Mouse (Mus musculus) thymus, postnatal 14 days (tissue): ENCODE measurements around the gene Kat2a.

ENCODE experiments used
- DNase-seq: peaks from one replicate; pipeline ENCODE4 v3.0.0; 2021

Gene Kat2a

DNA sequence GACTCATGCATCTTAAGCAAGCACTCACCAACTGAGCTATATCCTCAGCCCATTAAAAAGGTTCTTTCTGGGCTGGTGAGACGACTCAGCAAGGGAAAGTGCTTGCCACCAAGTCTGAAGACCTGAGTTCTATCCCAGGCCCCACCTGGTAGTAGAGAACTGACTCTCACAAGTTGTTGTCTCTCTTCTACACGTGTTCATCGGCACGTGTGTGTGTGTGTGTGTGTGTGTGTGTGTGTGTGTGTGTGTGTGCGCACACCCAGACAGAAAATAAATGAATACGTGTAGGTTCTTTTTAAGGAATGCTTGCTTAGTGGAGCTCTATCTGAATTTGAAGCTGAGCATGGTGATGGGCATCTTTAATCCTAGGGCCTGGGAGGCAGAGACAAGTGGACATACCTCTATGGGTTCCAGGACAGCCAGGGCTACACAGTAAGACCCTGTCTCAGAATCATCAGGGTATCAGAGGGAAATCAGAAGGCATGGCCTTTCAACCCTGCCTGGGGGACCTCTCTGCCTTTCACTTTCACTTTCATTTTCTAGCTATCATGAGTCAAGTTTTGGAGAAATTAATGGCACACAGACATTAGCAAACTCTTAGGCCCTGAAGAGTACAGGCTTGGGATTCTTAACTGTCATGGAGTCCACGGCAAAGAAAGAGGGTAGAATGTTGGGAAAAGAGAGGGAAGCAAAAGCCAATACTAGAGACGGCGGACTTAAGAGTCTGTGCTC, 23.0 kb upstream of the Kat2a start:
- no peak for DNase-seq

DNA sequence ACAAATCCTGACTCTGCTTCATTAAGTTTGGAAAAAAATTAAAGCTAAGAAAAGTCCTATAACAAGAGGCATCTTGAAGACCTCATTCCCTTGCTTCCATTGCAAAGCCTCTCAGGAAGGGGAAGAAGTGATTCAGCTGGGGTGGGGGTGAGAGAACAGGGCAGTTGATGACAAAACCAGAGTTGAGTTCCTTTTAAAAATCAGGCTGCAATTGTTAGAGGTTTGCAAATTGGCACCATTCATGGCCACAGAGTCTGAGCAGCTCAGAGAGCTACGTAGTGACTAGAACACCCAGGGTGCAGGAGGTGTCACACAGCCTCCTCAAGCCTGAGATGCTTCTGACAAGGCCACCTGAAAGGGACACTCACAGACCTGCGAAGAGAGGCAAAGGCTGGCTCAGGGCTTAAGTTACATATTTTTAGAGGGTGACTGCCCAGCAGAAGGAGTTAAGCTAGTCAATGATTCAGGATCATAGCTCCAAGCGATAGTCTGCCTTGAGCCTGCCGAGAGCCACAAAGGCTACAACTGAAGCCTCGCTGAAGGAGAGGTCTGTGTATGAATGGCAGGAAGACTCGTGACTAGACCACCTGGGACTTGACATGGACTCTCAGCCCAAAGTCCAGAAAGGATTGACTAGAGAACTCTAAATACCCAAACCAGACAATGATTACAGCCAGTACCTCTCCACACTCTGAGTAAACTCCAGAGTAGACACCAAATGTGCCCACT, 18.4 kb upstream of the Kat2a start:
- no peak for DNase-seq

DNA sequence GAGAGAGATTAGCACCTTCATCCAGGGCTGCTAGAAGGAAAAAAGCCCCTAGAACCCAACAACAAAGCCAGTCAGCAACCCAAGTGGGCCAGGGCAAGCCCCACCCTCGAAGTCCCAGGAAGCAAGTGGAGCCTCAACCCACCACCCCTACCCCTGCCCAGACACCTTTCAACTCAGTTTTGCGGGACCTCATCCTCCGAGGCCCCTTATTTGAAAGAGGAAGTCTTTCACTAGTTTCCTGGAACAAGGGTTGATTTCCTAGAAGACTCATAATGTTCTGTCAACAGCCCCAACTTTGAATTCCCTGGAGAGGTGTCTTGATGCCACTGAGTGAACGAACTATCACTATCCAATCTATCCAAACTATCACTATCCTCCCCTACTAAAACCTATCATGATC, 17.7 kb upstream of the Kat2a start:
- DNase-seq: no peak

DNA sequence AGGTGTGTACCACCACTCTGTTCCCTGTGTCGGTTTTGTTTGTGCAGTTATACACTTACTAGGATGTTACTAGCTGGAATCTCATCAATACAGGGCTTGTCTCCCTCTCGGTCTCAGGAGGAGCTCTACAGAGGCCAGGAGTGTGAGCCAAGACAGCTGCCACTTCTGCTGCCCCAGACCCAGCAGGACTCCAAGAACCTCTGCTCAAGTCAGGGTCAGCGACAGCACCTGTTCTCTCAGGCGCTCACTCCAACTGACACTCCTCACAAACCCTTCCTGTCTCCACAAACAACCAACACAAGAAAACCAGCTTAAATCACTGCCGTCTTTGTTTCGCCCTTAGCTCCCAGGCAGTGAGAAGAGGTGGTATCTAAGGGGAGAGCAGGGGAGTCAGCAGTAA, 16.3 kb upstream of the Kat2a start:
- DNase-seq: no peak

DNA sequence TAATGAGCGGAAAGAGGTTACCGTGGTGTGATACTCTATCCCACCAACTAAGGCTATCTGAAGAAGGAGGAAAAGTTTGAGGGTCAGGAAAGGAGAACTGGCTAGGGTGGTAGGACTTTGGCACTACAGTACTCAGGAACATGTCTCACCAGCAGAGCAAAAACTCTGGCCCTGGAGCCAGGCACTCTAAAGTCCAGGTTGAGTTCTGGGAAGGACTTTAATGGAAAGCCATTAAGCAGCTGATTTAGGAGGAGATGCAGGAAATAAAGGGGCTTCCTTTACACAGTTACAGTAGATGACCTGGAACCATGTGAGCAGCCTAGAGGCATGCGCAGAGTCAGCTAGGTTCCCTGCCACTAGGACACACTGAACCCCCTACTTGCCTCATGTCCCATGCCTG, 14.9 kb upstream of the Kat2a start:
- no peak for DNase-seq

DNA sequence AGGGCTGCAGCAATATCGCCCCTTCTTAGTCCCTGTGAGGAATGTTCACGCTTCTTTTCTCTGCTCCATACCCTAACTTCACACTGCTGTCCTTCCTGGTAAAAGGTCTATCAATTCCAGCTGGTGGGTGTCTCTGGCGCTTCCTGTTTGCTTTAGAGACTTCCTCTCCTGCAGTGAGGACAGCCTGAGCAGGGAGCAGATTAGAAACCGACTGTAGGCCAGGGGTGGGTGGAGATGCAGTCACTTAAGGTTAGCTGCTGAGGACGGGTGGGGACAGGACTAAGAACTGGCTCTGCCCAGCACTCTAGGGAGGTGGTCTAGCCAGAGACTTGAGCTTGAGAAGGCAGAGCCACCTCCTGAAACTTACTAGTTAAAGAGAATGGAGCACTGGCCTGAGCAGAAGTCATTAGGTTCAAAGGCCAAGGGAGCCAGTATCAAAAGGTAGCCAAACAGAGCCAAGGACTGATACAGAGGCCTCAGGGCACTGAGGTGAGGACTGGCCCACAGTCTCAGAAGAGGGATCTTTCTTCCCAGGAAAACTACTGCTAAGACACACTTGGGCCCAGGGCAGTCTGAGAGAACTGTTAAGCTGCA, 12.8 kb upstream of the Kat2a start:
- no peak for DNase-seq

DNA sequence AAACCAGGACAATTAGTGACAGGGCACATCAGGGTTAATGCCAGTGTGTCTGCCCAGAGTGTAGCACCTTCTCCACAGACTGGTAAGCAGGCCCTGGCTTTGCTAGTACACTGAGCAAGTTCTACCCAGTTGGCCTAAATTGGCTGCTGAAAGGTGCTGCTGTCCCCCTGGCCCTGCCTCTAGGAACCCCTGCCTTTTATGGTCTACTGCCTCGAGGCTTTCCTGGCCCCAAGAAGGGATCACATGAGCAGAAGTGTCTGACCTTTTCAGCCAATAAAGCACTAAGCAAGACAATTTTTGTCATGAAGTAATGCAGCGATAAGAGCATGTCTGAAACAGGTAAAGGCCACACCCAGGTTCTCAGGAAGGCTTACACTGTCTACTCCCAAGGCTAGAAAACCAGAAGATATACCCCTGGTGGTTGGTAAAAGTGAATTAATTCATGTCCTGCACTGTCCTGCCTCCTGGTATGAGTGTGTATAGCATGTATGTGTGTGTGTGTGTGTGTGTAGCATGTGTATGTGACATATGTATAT, 10.3 kb upstream of the Kat2a start:
- DNase-seq: no peak

DNA sequence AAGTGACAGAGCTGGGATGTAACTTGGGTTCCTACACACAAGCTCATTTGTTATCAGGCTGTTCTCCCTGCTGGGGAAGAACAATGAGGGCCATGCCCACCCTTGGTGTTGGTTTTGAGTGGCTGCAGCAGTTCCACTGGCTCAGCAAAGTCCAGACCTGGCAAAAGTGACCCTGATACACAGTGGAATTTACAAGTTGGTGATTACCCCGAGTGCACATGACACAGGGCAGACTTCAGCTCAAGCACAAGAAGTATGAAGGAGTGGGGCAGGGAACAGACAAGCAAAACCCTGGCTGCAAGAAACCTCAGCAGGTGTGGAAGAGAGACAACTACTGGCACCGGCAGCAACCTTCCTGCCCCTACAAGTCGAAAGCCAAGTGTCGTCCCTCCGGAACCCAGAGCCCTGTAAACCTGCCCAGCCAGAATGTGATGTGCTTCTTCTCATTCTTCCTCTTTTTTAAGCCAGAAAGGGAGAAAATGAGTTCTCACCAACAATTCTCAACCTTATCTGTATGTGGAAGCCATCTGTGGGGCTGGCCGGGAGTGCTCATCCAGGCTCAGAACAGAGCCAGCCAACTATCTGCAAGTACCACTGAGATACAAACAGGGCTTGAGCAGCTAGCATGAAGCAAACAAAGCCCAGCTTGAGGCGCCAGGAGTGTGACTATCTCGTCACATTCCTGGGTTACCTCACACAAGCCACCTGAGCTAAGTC, 9.7 kb upstream of the Kat2a start:
- no peak for DNase-seq

DNA sequence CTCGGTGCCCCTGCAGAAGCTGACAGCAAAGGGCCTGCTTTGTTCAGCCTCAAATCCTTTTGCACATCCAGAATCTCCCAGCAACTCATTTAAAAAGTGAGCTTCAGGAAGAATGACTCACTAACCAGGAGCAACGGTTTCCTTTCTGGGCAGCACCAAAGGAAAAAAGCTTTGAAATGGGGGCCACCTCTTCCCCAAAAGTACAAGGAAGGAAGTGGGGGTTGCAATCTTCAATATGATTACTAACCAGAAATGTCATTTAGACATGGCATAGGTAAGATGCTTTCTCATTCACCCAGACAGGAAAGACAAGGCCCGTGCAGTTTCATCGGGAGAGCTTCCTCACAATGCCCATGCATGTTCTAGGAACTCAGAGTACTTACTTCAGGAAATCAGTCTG, 9.0 kb upstream of the Kat2a start:
- DNase-seq: no peak

DNA sequence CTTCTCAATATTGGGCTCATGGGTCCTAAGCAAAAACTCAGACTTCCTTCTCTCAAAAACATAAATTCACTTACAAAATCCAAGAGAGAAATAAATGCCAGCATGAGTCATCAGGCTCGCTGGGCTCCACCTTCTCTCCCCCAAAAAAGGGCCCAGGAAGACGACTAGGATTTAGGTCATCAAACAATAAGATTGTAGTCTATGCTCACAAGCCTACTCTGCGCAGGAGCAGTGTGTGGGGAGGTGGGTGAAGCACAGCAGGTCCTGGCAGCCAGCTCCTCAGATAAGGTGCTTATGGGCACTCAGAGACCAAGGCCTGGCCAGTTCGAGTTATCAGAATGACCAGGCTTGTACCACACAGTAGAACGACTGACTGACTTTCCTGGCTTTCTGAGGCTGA, 8.1 kb upstream of the Kat2a start:
- no peak for DNase-seq

DNA sequence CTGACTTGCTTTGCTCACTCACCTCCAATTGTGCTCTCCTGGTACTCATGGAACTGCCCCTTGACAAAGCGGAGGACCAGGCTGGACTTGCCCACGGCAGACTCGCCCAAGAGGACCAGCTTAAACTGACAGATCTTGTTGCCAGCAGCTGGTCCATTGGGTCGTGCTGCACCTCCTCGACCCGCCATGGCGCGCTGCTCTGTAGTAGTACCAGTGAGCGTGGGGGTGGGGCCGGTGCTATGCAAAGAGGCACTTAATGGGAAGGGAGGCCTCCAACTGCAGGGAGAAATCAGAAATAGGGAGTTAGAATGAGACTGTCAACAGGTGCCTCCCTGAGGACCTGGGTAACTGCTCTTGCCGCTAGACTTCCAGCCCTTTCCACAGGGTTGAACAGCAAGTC, 7.6 kb upstream of the Kat2a start:
- DNase-seq: no peak

DNA sequence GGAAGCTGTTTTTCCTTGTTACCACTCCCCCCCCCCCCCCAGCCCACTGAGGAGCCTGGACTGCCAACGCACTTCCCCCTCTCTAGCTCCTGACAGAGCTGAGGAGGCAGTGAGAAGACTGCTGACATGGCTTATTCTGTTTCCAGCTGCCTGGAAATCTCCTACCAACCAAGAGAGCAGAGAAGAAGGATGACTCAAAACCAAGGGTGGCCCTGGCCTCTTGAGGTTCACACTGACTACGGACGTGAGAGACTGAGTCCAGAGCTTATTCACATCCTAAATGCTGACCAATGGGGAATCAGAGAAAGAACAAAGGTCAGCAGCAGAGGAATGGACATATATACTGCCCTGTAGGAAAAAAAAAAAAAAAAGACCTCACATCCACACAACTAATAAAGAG, 7.0 kb upstream of the Kat2a start:
- no peak for DNase-seq

DNA sequence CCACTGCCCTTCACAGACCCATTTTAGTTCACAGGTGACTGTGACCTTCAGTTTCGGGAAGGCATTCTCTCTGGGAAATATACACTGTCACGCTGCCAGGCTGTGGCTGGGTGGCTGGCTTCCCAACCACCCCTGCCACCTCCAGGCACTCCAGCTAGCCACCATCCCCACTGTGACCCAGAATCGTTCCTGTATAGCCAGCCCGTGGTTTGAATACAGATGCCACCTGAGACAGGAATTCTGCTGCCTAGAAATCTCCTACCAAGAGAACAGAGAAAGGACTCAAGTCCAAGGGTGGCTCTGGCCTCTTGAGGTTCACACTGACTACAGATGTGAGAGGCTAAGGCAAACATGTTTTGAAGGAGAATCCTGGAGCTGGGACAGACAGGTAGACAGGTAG, 6.6 kb upstream of the Kat2a start:
- DNase-seq: no peak

DNA sequence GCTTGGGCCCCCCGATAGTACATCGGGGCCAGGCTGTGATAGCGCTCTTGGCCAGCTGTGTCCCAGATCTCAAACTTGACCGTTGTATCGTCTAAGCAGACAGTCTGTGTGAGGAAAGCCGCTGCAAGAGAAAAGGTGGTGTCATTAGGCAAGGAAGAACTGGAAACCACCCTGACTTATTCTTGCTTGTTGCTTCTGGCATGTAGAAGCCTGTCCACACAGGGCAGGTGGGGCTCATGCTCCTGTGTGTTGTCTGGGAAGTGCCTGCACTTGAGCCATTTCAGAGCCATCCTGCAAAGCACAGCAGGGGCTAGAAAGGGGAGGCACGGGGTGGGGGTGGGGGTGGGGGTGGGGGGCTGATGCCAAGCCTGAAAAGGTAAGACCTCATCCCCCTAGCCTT, 6.2 kb upstream of the Kat2a start:
- no peak for DNase-seq

DNA sequence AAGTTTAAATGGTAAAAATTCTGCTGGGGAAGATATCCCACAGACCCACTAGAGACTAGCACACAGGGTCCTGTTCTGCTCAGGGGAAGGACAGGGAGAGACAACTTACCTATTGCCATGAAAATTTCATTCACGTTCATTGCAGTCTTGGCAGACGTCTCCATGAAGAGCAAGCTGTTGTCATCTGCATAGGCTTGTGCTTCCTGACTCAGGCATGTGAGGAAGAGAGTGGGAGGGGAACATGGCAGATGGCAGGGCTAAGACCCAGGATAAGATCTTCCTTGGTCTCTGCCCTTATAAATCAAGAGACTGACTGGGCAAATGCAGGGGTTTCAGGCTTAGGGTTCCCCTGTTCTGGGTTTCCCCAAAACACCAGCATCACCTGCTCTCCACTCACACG, 4.4 kb upstream of the Kat2a start:
- no peak for DNase-seq

DNA sequence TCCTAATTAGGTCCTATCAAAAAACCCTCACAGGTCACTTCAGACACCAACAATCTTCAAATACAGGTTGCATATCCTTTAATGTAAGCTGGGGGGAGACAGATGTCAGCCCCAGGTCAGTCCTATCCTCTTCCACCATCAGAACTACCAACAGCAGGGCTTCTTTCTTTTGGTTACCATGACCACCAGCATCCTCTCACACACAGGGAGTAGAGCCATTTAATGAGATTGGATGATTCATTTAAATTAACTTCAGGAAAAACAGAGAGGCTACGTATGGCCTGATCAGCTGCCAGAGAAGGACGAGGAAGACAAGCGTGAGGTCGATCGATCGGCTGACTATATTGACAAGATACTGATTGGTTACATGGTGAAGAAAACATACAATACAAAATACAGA, 2.7 kb upstream of the Kat2a start:
- DNase-seq: no peak

DNA sequence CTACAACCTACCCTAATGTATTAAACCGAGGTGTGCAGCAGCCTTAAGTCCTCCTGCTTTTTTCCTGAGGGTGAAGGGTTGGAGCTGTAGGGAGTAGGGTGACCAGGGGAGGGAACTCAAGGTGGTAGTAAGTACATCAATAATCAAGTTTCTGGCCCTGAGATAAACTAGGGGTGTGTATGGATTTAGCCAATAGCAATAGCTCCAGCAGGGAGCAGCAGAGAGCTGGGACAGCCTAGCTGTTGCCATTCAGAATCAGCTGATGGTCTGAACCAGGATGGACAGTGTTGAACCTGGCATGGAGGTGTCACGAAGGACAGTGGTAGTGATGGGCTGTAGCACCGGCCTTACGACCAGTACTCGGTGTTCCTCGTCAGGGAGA, 2.3 kb upstream of the Kat2a start:
- peak; percentile 82 for DNase-seq

DNA sequence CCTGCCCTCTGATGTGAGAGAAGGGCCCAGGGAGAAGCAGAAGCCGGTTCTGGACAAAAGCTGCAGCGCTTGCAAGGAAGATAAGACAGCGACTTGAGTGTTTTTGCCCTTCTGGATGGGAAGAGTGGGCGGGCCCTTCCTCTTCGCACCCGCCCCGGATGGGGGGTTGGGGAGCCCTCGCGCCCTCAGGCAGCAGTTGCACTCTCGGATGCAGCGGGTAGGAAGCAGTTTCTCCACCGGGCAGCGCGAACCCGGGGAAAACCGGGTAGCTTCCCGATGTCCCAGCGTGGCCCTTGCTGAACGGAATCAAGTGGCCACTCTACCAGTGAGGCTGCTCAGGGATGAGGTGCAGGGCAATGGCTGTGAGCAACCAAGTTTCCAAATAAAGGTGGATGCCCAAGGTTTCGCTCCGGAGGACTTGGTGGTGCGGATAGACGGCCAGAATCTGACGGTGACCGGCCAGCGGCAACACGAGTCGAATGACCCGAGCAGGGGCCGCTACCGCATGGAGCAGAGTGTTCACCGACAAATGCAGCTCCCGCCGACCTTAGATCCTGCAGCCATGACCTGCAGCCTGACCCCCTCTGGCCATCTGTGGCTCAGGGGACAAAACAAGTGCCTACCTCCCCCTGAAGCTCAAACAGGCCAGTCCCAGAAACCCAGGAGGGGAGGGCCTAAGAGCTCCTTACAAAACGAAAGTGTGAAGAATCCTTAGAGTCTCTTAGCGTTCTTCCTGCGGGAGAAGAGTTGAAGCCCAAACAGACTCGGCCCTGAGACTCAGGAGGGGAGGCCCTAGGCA, 1.7 kb upstream of the Kat2a start, which contains the start of gene Hspb9:
Hspb9 (plus strand) TSS at position 116 of the 799 bp plus-strand sequence.
- peak; percentile 93 for DNase-seq

DNA sequence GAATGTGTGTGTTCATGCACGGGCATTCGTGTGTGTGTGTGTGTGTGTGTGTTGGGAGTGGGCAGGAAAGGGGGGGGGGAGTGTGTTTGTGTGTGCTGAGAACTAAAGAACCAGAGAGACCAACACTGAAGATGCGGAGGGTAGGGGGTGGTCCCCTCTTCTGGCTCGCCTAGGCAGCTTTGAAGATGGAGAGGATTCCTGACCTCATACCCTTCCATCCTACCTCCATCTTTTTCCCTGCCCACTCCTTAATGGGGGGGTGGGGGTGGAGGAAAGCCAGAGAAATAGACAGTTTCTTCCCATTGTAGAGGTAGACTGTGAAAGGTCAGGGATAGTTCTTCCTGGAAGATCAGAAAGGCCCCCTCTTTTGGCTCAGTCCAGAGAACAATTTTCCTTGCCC, 909 bp upstream of the Kat2a start:
- no peak for DNase-seq

DNA sequence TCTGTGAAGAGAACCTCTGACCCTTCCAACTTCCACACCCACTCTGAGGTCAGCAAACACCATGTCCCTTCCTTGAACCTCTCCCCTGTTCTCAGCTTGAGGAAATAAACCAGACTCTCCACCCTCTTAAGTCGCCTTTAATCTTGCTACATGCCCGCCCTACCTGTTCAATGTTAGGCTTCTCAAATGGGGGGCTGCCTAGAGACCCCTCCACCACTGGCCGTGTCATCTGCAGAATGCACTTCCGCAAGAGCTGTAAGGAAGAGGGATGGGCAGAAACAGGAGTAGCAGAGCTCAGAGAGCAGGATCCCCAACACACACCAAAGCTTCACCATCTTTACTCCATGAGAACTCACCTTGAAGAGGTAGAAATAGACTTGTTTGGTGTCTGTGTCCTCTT, 1.3 kb downstream of the Kat2a start:
- DNase-seq: no peak

DNA sequence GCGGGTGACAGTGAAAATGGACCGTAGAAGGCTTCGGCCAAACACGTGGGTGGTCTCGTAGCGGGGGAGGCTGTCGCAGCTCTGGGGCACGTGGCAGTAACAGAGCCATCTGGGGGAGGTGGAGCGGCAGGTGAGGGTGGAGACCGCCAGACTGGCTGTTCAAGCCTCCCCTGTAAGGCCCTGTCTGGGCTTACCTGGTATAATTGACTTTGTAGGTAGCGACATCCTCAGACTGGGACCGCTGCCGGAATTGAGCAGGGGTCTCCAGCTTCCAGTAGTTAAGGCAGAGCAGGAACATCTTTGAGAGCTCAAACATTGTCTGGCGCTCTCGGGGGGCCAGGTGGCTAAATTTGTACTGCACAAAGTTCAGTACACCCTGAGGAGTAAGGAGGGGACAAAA, 1.7 kb downstream of the Kat2a start:
- DNase-seq: no peak

DNA sequence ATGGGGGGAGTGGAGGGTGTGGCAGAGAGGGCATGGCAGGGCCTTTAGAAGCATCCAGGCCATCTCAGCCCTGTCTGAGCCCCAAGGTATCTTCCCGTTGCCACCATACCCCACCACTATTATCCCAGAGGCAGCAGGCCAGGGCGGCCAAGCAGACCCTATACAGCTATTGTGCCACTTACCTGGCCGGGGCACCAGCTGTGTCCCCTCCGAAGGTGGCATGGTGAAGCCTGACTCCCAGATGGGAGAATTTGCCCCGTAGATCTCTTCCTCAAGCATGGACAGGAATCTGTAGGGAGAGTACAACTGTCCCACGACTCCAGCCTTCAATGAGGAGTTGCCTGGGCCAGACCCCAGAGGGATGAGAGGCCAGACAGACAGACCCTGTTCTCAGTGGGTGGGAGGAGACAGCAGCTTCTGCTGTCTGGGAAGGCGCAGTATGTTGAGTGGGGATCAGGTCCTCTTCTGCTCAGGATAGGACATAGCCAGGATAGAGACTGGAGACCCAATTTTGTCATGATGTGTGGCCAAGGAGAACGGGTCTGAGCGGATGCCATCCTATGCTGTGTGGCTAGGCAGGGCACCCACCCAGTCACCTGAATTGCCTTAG, 3.0 kb downstream of the Kat2a start:
- DNase-seq: no peak
